Mouse (Mus musculus) spleen, postnatal 14 days (tissue): Measurements from ENCODE around the gene Ikzf1.

Source experiments
- DNase-seq, 2 experiments: peaks; one replicate each; pipeline ENCODE4 v3.0.0; 2021 to 2022; ENCODE audit warnings: low spot score in 2 of 2

Ikzf1 gene

GRCm38 (mm10) chr11:11684930-11685852 lies at the start of gene Ikzf1:
Ikzf1 (plus strand) TSS chr11:11685003.
- peak in 1 of 2 experiments; percentile 34 for DNase-seq

- no peak for DNase-seq
Measured at GRCm38 (mm10) chr11:11644303-11644702, 40.5 kb upstream of the Ikzf1 start.

GRCm38 (mm10) chr11:11656388-11656787 lies 28.4 kb upstream of the Ikzf1 start:
- no peak for DNase-seq

- no peak for DNase-seq
Measured at GRCm38 (mm10) chr11:11656995-11657530, 27.7 kb upstream of the Ikzf1 start.

- no peak for DNase-seq
Measured at GRCm38 (mm10) chr11:11657634-11658033, 27.2 kb upstream of the Ikzf1 start.

GRCm38 (mm10) chr11:11658834-11659233 lies 26.0 kb upstream of the Ikzf1 start:
- no peak for DNase-seq

- no peak for DNase-seq
Measured at GRCm38 (mm10) chr11:11660651-11661050, 24.2 kb upstream of the Ikzf1 start.

GRCm38 (mm10) chr11:11667254-11667921 lies 17.4 kb upstream of the Ikzf1 start:
- DNase-seq = no peak

- no peak for DNase-seq
Measured at GRCm38 (mm10) chr11:11667922-11668290, 16.9 kb upstream of the Ikzf1 start.

GRCm38 (mm10) chr11:11672974-11673373 lies 11.8 kb upstream of the Ikzf1 start:
- no peak for DNase-seq

GRCm38 (mm10) chr11:11675063-11675462 lies 9.7 kb upstream of the Ikzf1 start:
- DNase-seq = no peak

- DNase-seq = no peak
Measured at GRCm38 (mm10) chr11:11676068-11676741, 8.6 kb upstream of the Ikzf1 start.

GRCm38 (mm10) chr11:11677165-11677564 lies 7.6 kb upstream of the Ikzf1 start:
- no peak for DNase-seq

GRCm38 (mm10) chr11:11678972-11679371 lies 5.8 kb upstream of the Ikzf1 start:
- DNase-seq = no peak

- DNase-seq = no peak
Measured at GRCm38 (mm10) chr11:11684056-11684929, 510 bp upstream of the Ikzf1 start.

- peak; percentile 77 to 78 for DNase-seq
Measured at GRCm38 (mm10) chr11:11685853-11686395, 1.1 kb downstream of the Ikzf1 start.

GRCm38 (mm10) chr11:11686569-11687051 lies 1.8 kb downstream of the Ikzf1 start:
- no peak for DNase-seq

- DNase-seq = no peak
Measured at GRCm38 (mm10) chr11:11687551-11688185, 2.9 kb downstream of the Ikzf1 start.

- DNase-seq = no peak
Measured at GRCm38 (mm10) chr11:11688766-11689330, 4.0 kb downstream of the Ikzf1 start.

GRCm38 (mm10) chr11:11689701-11690058 lies 4.9 kb downstream of the Ikzf1 start:
- DNase-seq = no peak
